Comparison of ENCODE assay signal across 13 mouse cellular contexts in the genomic region with DNA sequence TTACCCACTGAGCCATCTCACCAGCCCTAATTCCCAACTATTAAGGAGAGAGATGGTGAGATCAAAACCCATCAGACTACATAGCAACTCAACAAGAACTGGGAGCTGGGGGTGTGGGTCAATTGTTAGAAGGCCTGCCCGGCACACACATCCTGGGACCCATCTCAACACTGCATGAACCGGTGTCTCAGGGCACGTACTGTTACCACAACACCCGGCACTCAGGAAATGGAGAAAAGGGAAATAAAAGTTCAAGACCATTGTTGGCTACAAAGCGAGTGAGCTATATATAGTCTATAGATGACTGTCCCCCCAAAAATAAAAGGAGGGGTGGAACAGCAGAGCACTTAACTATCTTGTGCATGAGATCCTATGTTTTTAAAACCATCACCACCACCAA.
"Had no signal": no experiment of that assay in that cellular context is flagged by ENCODE, and none has a peak within 500 bp of the region (broad histone marks: within the 10 kb centered on the region; RNA-seq: fewer than 3 reads in every experiment).

No protein-coding gene starts in this region.

- H3K4me3 ChIP-seq: intestine, embryonic 15.5 days; layer of hippocampus, adult 2 months; limb, embryonic 10.5 days; liver, embryonic 13.5 days; lung, embryonic 15.5 days; megakaryocyte, embryonic 14.5 days; midbrain, embryonic 15.5 days; neural tube, embryonic 12.5 days; stomach, embryonic 15.5 days had no signal

- DNase-seq: kidney, adult 8-10 months; liver, embryonic 13.5 days; liver, postnatal 0 days; thymus, adult 2 months; thymus, postnatal 25 days had no signal

- H3K9me3 ChIP-seq: intestine, embryonic 15.5 days; limb, embryonic 10.5 days; lung, embryonic 15.5 days; midbrain, embryonic 15.5 days; neural tube, embryonic 12.5 days; stomach, embryonic 15.5 days had no signal

- H3K9ac ChIP-seq: intestine, embryonic 15.5 days; liver, embryonic 13.5 days; liver, postnatal 0 days; lung, embryonic 15.5 days; midbrain, embryonic 15.5 days; neural tube, embryonic 12.5 days; stomach, embryonic 15.5 days had no signal

- H3K27ac ChIP-seq: intestine, embryonic 15.5 days; layer of hippocampus, adult 2 months; limb, embryonic 10.5 days; liver, embryonic 13.5 days; lung, embryonic 15.5 days; midbrain, embryonic 15.5 days; neural tube, embryonic 12.5 days; stomach, embryonic 15.5 days had no signal

- ATAC-seq: intestine, embryonic 15.5 days; liver, postnatal 0 days; midbrain, embryonic 15.5 days had no signal

- H3K27me3 ChIP-seq: intestine, embryonic 15.5 days; liver, embryonic 13.5 days; lung, embryonic 15.5 days; megakaryocyte, embryonic 14.5 days; midbrain, embryonic 15.5 days; neural tube, embryonic 12.5 days; stomach, embryonic 15.5 days had no signal
